Mouse (Mus musculus): ENCODE data around the gene Lrrc8a.

Gene Lrrc8a

GRCm38 (mm10) chr2:30237199-30237880 lies at the start of gene Lrrc8a:
Lrrc8a (plus strand) TSS chr2:30237715.
- peak; percentile 100 for DNase-seq (ENCODE audit: low spot score in 2 of 2)

DNA sequence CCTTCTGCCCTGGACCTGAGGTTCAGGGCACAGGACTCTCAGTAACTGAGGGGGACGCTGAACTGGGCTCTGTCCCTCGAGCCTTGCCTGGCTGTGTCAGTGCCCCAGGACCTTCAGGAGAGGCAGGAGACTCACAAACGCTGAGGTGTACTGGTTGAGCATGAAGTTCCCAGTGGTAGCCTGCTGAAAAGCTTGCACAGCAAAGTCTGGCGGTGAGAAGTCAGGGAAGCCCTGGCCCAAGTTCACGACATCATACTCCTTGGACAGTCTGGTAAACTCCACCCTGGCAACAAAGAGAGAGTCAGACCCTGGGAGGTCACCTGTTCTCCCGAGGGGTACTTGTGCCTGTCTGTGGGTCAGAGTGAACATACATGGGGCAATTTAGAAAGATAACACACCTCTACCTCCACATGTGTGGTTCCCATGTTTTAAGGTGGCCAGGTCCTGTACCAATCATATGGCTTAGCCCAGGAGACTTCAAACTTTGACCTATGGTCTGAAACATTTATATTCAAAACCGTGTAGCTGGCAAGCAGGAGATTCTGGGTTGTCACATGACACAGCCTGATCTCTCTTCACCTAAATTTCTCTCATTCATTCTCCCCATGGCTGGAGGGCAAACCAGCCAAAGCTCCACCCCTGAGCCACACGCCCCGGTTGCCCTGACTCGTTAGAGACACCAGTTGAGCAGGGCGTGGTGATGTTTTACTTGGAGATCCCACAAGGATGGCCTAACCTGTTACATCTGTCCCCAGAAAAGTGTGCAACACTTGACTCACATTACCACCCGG lies 45.5 kb upstream of the Lrrc8a start:
- DNase-seq (ENCODE audit: low spot score in 2 of 2), result no peak

- no peak for DNase-seq (ENCODE audit: low spot score in 2 of 2)
These were observed 42.9 kb upstream of the Lrrc8a start for GRCm38 (mm10) chr2:30194656-30195055.

GRCm38 (mm10) chr2:30198021-30198420 lies 39.5 kb upstream of the Lrrc8a start:
- no peak for DNase-seq (ENCODE audit: low spot score in 2 of 2)

GRCm38 (mm10) chr2:30199984-30200383 lies 37.5 kb upstream of the Lrrc8a start:
- DNase-seq (ENCODE audit: low spot score in 2 of 2), result no peak

GRCm38 (mm10) chr2:30200388-30200925 lies 37.1 kb upstream of the Lrrc8a start:
- DNase-seq (ENCODE audit: low spot score in 2 of 2), result no peak

DNA sequence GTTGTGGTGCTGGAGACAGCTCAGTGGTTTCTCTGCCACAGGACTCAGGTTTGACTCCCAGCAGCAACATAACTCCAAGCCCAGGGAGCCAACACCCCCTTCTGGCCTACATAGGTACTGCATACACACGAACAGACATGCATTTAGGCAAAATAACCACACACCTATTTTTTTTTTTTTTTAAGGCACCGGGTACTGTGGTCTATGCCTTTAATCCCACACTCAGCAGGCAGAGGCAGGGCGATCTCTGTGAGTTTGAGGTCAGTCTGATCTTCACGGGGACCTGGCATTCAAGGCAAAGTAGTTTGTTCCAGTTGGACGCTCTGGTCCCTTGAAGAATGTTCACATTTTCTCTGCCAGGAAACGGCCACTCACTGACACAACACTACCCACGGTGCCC lies 34.1 kb upstream of the Lrrc8a start:
- peak; percentile 42 to 57 for DNase-seq (ENCODE audit: low spot score in 2 of 2)

GRCm38 (mm10) chr2:30205255-30205628 lies 32.3 kb upstream of the Lrrc8a start:
- no peak for DNase-seq (ENCODE audit: low spot score in 2 of 2)

DNA sequence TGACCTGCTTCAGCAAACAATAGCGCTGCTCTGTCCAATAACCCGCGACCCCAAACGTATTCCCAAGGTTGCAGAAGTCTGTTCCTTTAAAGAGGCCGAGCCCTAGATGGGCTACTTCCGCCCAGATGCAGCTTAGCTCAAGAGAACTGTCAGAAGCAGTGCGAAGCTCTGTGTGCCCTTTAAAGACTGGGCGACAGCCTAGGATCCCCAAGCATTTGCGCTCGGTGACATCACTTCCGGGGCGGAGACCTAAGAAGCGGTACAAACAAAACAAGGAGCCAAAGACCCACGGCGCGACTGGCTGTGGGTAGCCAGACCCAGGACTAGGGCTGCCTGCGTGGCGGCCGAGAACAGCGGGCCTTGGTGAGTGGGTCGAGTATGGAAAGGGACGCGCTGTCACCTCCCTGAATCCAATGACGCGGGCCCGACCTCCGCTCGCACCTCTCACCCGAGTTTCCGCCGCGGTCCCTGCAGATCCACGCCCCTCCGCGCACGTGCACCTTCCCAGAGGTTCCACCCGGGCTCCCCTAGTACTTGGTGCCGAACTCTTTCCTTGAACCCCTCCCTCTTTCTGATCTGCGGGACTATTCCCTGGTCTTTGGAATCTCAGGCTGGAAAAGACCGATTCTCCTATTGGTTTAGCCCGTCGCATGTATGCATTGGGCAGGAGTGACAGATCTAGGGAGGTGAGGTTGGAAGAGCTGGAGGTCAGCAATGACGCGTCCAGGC lies 31.7 kb upstream of the Lrrc8a start, which contains the start of gene Kyat1:
Gene Kyat1 (minus strand): TSS at position 219 of the 729 bp plus-strand sequence.
- peak; percentile 91 to 93 for DNase-seq (ENCODE audit: low spot score in 2 of 2)

- DNase-seq (ENCODE audit: low spot score in 2 of 2), result no peak
These were observed 30.1 kb upstream of the Lrrc8a start for GRCm38 (mm10) chr2:30207401-30207800.

- DNase-seq (ENCODE audit: low spot score in 2 of 2), result no peak
These were observed 29.6 kb upstream of the Lrrc8a start for GRCm38 (mm10) chr2:30207886-30208285.

DNA sequence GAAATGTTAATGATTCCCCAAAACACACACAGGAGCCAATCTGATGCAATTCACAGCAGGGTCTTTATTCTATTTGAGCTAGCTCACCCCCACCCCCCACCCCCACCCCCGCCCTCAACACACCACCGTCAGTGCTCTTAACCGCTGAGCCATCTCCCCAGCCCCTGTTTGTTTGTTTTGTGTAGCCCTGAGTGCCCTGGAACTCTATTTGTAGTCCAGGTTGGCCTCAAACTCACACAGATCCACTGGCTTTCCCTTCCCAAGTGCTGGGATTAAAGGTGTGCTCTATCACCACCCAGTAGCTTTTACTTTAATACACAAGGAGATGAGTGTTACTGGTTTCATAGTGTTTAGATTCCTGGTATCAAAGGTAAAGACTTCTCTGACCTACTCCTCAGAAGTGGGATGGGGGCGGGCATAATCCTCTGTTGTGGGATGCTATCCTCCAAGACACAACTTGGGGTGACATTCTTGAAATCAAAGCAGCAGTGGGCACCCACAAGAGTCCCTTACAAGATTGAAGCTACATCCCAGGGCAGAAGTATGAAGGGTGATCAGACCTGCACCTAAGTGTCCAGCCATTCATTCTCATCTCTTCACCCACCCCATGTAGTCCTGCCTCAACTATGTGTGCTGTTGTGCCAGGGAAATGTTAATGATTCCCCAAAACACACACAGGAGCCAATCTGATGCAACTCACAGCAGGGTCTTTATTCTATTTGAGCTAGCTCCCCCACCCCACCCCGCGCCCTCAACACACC lies 25.9 kb upstream of the Lrrc8a start:
- DNase-seq (ENCODE audit: low spot score in 2 of 2), result no peak

DNA sequence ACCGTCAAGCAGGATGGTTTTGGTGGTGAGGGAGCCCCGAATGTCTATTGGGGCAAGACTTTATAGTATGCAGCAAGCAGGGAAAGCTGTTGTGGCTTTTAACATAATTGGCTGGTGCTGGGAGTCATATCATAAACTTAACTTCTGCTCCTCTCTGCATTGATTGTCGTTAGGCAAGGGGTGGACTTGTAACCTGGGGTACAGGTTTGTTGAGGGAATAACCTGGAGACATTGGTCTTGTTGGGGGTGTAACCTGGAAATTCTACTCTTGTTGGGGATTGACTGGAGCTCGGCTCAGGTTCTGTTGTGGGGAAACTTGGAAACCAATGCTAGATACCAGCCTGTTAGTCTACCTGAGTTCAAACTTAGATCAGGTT lies 25.4 kb upstream of the Lrrc8a start:
- no peak for DNase-seq (ENCODE audit: low spot score in 2 of 2)

GRCm38 (mm10) chr2:30212951-30213350 lies 24.6 kb upstream of the Lrrc8a start:
- no peak for DNase-seq (ENCODE audit: low spot score in 2 of 2)

GRCm38 (mm10) chr2:30214745-30215144 lies 22.8 kb upstream of the Lrrc8a start:
- DNase-seq (ENCODE audit: low spot score in 2 of 2), result no peak

- DNase-seq (ENCODE audit: low spot score in 2 of 2), result no peak
These were observed 22.0 kb upstream of the Lrrc8a start for GRCm38 (mm10) chr2:30215493-30215892.

- no peak for DNase-seq (ENCODE audit: low spot score in 2 of 2)
These were observed 21.2 kb upstream of the Lrrc8a start for GRCm38 (mm10) chr2:30216293-30216692.

GRCm38 (mm10) chr2:30235593-30235992 lies 1.9 kb upstream of the Lrrc8a start:
- no peak for DNase-seq (ENCODE audit: low spot score in 2 of 2)

DNA sequence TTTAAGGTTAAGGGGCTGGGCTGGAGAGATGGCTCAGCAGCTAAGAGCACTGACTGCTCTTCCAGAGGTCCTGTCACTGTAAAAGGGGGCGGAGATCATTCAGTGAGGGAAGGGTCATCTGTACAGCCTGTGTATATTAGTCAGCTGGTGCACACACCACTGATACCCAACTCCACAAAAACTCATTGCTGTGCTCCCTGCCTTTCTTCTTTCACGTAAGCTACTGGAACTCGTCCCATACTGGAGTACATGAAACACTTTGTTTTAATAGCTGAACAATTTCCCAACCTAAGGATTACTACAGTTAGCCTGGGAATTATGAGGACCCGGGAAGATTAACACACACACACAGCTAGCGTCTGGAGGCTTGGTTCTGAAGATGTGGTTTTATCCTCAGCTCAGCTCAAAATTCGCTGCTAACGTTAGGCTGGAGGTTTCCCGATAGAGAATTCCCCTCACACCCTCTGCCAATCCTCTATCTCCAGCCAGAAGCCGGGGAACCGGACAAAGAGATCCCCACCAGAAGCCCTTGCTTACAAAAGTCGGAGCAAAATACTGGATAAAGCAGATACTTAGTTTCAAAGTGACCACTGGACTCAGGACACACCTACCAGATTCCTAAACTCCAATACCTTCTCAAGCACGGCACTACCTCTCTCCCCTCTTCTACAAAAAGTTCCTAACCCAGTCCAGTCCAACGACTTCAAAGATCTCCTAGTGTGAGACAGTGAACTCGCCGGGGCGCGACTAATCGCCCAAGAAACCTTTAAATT lies 903 bp upstream of the Lrrc8a start:
- no peak for DNase-seq (ENCODE audit: low spot score in 2 of 2)

DNA sequence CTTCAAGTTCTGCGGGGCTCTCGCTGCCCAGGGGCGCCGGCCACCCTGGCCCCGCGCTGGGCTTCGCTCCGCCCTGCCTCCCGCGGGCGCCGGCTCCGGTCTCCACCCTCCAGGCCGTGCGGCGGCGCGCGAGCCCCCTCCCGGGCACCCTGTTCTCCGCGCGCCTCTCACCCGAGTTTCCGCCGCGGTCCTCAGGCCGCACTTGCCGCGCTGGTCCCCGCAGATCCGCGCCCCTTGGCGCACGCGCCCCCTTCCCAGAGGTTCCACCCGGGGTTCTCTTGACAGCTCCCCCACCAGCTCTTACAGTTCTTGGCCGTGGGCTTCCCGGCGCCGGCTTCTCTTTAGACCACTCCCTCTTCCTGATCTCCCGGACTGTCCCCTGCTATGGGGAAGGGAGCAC lies 366 bp downstream of the Lrrc8a start:
- DNase-seq (ENCODE audit: low spot score in 2 of 2), result no peak
